21 mouse cellular contexts compared by ENCODE assay signal in genomic region chr9:55571071-55571470, GRCm38 (mm10).
"Had no signal": no experiment of that assay in that cellular context is flagged by ENCODE, and none has a peak within 500 bp of the region (broad histone marks: within the 10 kb centered on the region; RNA-seq: fewer than 3 reads in every experiment).

No protein-coding gene starts in this region.

- H3K4me2 ChIP-seq: liver, embryonic 12.5 days; midbrain, embryonic 12.5 days; neural tube, embryonic 13.5 days; neural tube, embryonic 15.5 days; stomach, embryonic 15.5 days had no signal

- H3K9ac ChIP-seq: liver, embryonic 12.5 days; liver, embryonic 14.5 days; midbrain, embryonic 12.5 days; neural tube, embryonic 13.5 days; neural tube, embryonic 15.5 days; stomach, embryonic 15.5 days had no signal

- H3K9me3 ChIP-seq: liver, embryonic 12.5 days; midbrain, embryonic 10.5 days; midbrain, embryonic 12.5 days; neural tube, embryonic 13.5 days; neural tube, embryonic 15.5 days; stomach, embryonic 15.5 days had no signal

- DNase-seq: lung, adult 18-20 months; lung, postnatal 14 days; lung, postnatal 4 days; midbrain, embryonic 14.5 days; retina, postnatal 1 day; right cerebral cortex, adult 18-20 months; right cerebral cortex, postnatal 25 days; right cerebral cortex, postnatal 4 days; spleen, adult 18-20 months; thymus, adult 18-20 months; thymus, postnatal 14 days; thymus, postnatal 36 days had no signal

- H3K36me3 ChIP-seq: liver, embryonic 12.5 days; midbrain, embryonic 10.5 days; midbrain, embryonic 12.5 days; neural tube, embryonic 13.5 days; neural tube, embryonic 15.5 days; stomach, embryonic 15.5 days had no signal

- H3K4me1 ChIP-seq: liver, embryonic 12.5 days; midbrain, embryonic 10.5 days; midbrain, embryonic 12.5 days; neural tube, embryonic 13.5 days; neural tube, embryonic 15.5 days; stomach, embryonic 15.5 days had no signal

- ATAC-seq: liver, embryonic 12.5 days; midbrain, embryonic 16.5 days had no signal

- H3K27ac ChIP-seq: liver, embryonic 12.5 days; liver, embryonic 14.5 days; midbrain, embryonic 10.5 days; midbrain, embryonic 12.5 days; neural tube, embryonic 13.5 days; neural tube, embryonic 15.5 days; stomach, embryonic 15.5 days had no signal

- H3K27me3 ChIP-seq: liver, embryonic 12.5 days; midbrain, embryonic 12.5 days; neural tube, embryonic 13.5 days; neural tube, embryonic 15.5 days; stomach, embryonic 15.5 days had no signal

- H3K4me3 ChIP-seq: liver, embryonic 12.5 days; midbrain, embryonic 10.5 days; midbrain, embryonic 12.5 days; myocyte; neural tube, embryonic 13.5 days; neural tube, embryonic 15.5 days; stomach, embryonic 15.5 days had no signal
